Mouse (Mus musculus): ENCODE results near the gene Trpm6. TPM values are rescaled to one million over a fixed set of nuclear protein-coding genes. Genes with fewer than 3 reads are reported as not detected.

The Trpm6 gene
- polyA plus RNA-seq, 1 experiment from 2014 or later, result 0.03 TPM

- no peaks in the 10 kb centered on the region for H3K27me3 ChIP-seq
- 40% methylated on average over 7 of the region's 7 CpGs for WGBS (ENCODE audit: insufficient replicate concordance)
- H3K4me1 ChIP-seq (replicated peaks), result no peaks in the 10 kb centered on the region
- H3K9ac ChIP-seq, result no peak overlapping the region
- no peak overlapping the region for H3K27ac ChIP-seq
- ATAC-seq (ENCODE audit: low read depth) (no peak), DNase-seq (no peak)
- no peak overlapping the region for H3K4me3 ChIP-seq (replicated peaks)
- no peaks in the 10 kb centered on the region for H3K9me3 ChIP-seq (replicated peaks)
- H3K36me3 ChIP-seq, result no peaks in the 10 kb centered on the region
- no peak overlapping the region for H3K4me2 ChIP-seq
Measured at GRCm38 (mm10) chr19:18731077-18731476, 18.7 kb upstream of the Trpm6 start.

DNA sequence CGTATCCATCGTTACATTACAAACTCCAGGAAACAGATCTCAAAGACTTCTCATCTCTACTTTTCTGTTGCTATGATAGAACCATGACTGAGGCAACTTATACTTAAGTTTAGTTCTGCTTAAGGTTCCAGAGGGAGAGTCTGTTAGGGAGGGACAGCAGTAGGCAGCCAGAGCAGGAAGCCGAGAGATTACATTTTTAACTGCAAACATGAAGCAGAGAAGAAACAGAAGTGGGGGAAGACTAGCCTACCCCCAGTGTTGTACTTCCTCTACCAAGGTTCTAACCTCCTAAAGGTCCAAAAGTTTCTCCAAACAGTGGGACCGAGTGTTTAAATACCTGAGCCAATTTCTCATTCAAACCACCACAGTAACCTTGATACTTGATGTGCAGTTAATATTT, 13.9 kb upstream of the Trpm6 start:
- ATAC-seq (ENCODE audit: low read depth) (no peak), DNase-seq (no peak)
- no peaks in the 10 kb centered on the region for H3K36me3 ChIP-seq
- no peak overlapping the region for H3K4me3 ChIP-seq (replicated peaks)
- 76% methylated on average over 4 of the region's 4 CpGs for WGBS (ENCODE audit: insufficient replicate concordance)
- H3K27ac ChIP-seq, result no peak overlapping the region
- H3K9me3 ChIP-seq (replicated peaks), result no peaks in the 10 kb centered on the region
- no peak overlapping the region for H3K4me2 ChIP-seq
- peaks cover 14% of the 10 kb centered on the region for H3K4me1 ChIP-seq (replicated peaks)
- no peak overlapping the region for H3K9ac ChIP-seq
- no peaks in the 10 kb centered on the region for H3K27me3 ChIP-seq

GRCm38 (mm10) chr19:18739146-18739545, 10.6 kb upstream of the Trpm6 start:
- Histone ChIP-seq H3K9me3 (replicated peaks) (no peaks in the 10 kb centered on the region), H3K36me3 (no peaks in the 10 kb centered on the region), H3K27me3 (no peaks in the 10 kb centered on the region), H3K4me2 (0 out of 2 replicates have a peak overlapping the region, but pooled peaks have one; percentile 13), H3K4me1 (replicated peaks) (peaks cover 14% of the 10 kb centered on the region), H3K9ac (no peak overlapping the region), H3K4me3 (replicated peaks) (no peak overlapping the region), H3K27ac (no peak overlapping the region)
- 52% methylated on average over 7 of the region's 7 CpGs for WGBS (ENCODE audit: insufficient replicate concordance)
- ATAC-seq (ENCODE audit: low read depth), result peak; percentile 78
- no peak for DNase-seq

DNA sequence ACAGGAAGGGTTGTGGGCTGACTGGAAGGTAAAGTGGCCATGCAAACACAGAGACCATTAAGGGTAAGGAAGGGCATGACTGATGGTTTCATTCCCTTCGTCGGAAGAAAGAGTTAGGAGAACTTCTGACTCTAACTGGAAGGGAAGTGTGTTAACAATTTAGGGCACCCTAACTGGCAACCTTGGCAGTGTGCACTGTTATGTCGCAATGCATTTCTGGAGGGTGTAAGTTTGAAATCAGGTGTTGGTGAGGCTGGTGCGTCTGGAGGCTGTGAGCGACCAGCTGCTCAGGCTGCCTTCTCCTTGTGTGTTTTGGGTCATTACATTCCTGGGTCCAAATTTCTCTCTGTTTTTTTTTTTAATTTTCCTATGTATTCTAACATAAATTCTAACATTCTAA, 5.8 kb upstream of the Trpm6 start:
- Histone ChIP-seq H3K4me3 (replicated peaks) (no peak overlapping the region), H3K36me3 (no peaks in the 10 kb centered on the region), H3K9ac (no peak overlapping the region), H3K27ac (no peak overlapping the region), H3K9me3 (replicated peaks) (no peaks in the 10 kb centered on the region), H3K4me1 (replicated peaks) (peaks cover 6% of the 10 kb centered on the region), H3K4me2 (no peak overlapping the region), H3K27me3 (peaks cover 5% of the 10 kb centered on the region; the same call in 1 of the 2 replicates)
- WGBS (ENCODE audit: insufficient replicate concordance), result 69% methylated on average over 5 of the region's 5 CpGs
- ATAC-seq (ENCODE audit: low read depth) (no peak), DNase-seq (no peak)

GRCm38 (mm10) chr19:18746576-18747340, 3.0 kb upstream of the Trpm6 start:
- Histone ChIP-seq H3K9ac (no peak overlapping the region), H3K27me3 (peaks cover 24% of the 10 kb centered on the region), H3K4me1 (replicated peaks) (peaks cover 8% of the 10 kb centered on the region; the same call in 1 of the 2 replicates), H3K36me3 (no peaks in the 10 kb centered on the region), H3K9me3 (replicated peaks) (no peaks in the 10 kb centered on the region), H3K27ac (no peak overlapping the region), H3K4me3 (replicated peaks) (no peak overlapping the region), H3K4me2 (no peak overlapping the region)
- 66% methylated on average over 5 of the region's 5 CpGs for WGBS (ENCODE audit: insufficient replicate concordance)
- no peak for DNase-seq
- no peak for ATAC-seq (ENCODE audit: low read depth)

DNA sequence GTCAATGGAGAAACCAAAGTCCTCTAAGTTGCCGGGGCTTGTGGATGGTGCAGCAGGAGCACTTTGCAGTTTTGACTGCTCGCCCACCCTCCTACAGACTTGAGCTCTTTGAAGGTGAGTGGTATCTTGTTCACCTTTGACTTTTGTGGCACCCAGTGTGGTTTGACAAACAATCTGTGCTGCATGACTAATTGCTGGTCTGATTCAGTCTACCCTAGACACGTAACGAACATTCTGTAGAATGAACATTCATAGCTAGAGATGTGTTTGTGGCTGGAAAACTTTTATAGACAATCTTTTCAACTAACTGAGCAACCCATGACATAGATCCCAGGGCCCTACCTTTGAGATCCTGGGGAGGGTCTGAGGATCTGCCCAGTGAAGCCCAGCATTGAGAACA, 2.4 kb upstream of the Trpm6 start:
- no peak overlapping the region for H3K4me2 ChIP-seq
- H3K9me3 ChIP-seq (replicated peaks), result no peaks in the 10 kb centered on the region
- 76% methylated on average over 4 of the region's 4 CpGs for WGBS (ENCODE audit: insufficient replicate concordance)
- ATAC-seq (ENCODE audit: low read depth) (no peak), DNase-seq (no peak)
- H3K36me3 ChIP-seq, result no peaks in the 10 kb centered on the region
- H3K27ac ChIP-seq, result no peak overlapping the region
- H3K27me3 ChIP-seq, result peaks cover 24% of the 10 kb centered on the region
- no peak overlapping the region for H3K4me3 ChIP-seq (replicated peaks)
- H3K4me1 ChIP-seq (replicated peaks), result peaks cover 8% of the 10 kb centered on the region; the same call in 1 of the 2 replicates
- no peak overlapping the region for H3K9ac ChIP-seq

- Histone ChIP-seq H3K4me1 (replicated peaks) (peaks cover 10% of the 10 kb centered on the region), H3K4me2 (no peak overlapping the region), H3K27ac (no peak overlapping the region), H3K27me3 (no peaks in the 10 kb centered on the region; the same call in 1 of the 2 replicates), H3K9me3 (replicated peaks) (no peaks in the 10 kb centered on the region), H3K9ac (no peak overlapping the region), H3K36me3 (no peaks in the 10 kb centered on the region), H3K4me3 (replicated peaks) (no peak overlapping the region)
- DNase-seq (no peak), ATAC-seq (ENCODE audit: low read depth) (no peak)
Measured at GRCm38 (mm10) chr19:18757191-18757590, 7.4 kb downstream of the Trpm6 start.

GRCm38 (mm10) chr19:18757706-18758105, 7.9 kb downstream of the Trpm6 start:
- H3K27ac ChIP-seq, result no peak overlapping the region
- no peaks in the 10 kb centered on the region for H3K9me3 ChIP-seq (replicated peaks)
- no peaks in the 10 kb centered on the region for H3K36me3 ChIP-seq
- DNase-seq (no peak), ATAC-seq (ENCODE audit: low read depth) (no peak)
- no peaks in the 10 kb centered on the region for H3K27me3 ChIP-seq
- no peak overlapping the region for H3K9ac ChIP-seq
- WGBS (ENCODE audit: insufficient replicate concordance), result 58% methylated on average over 4 of the region's 4 CpGs
- H3K4me2 ChIP-seq, result no peak overlapping the region
- H3K4me3 ChIP-seq (replicated peaks), result no peak overlapping the region
- peaks cover 10% of the 10 kb centered on the region for H3K4me1 ChIP-seq (replicated peaks)

- no peak overlapping the region for H3K4me3 ChIP-seq (replicated peaks)
- no peak for ATAC-seq (ENCODE audit: low read depth)
Measured at GRCm38 (mm10) chr19:18758269-18758668, 8.5 kb downstream of the Trpm6 start.

GRCm38 (mm10) chr19:18758916-18759315, 9.1 kb downstream of the Trpm6 start:
- Histone ChIP-seq H3K36me3 (no peaks in the 10 kb centered on the region), H3K4me2 (no peak overlapping the region), H3K9me3 (replicated peaks) (no peaks in the 10 kb centered on the region), H3K4me3 (replicated peaks) (no peak overlapping the region), H3K27me3 (no peaks in the 10 kb centered on the region), H3K4me1 (replicated peaks) (peaks cover 10% of the 10 kb centered on the region), H3K27ac (no peak overlapping the region), H3K9ac (no peak overlapping the region)
- 68% methylated on average over 9 of the region's 9 CpGs for WGBS (ENCODE audit: insufficient replicate concordance)
- no peak for ATAC-seq (ENCODE audit: low read depth)
- no peak for DNase-seq

More at GRCm38 (mm10) chr19:18758269-18758668, 8.5 kb downstream of the Trpm6 start:
- no peaks in the 10 kb centered on the region for H3K9me3 ChIP-seq (replicated peaks)
- no peak for DNase-seq
- H3K9ac ChIP-seq, result no peak overlapping the region
- H3K36me3 ChIP-seq, result no peaks in the 10 kb centered on the region
- no peaks in the 10 kb centered on the region for H3K27me3 ChIP-seq
- WGBS (ENCODE audit: insufficient replicate concordance), result 26% methylated on average over 6 of the region's 6 CpGs
- H3K27ac ChIP-seq, result no peak overlapping the region
- peaks cover 10% of the 10 kb centered on the region for H3K4me1 ChIP-seq (replicated peaks)
- H3K4me2 ChIP-seq, result no peak overlapping the region

- H3K4me3 ChIP-seq (replicated peaks), result no peak overlapping the region
- no peak overlapping the region for H3K4me2 ChIP-seq
- H3K27me3 ChIP-seq, result peaks cover 3% of the 10 kb centered on the region; the same call in 1 of the 2 replicates
- H3K9ac ChIP-seq, result no peak overlapping the region
- H3K36me3 ChIP-seq, result no peaks in the 10 kb centered on the region
- ATAC-seq (ENCODE audit: low read depth), result no peak
- peaks cover 1% of the 10 kb centered on the region for H3K4me1 ChIP-seq (replicated peaks)
- H3K9me3 ChIP-seq (replicated peaks), result no peaks in the 10 kb centered on the region
- no peak for DNase-seq
- H3K27ac ChIP-seq, result no peak overlapping the region
- 54% methylated on average over 5 of the region's 5 CpGs for WGBS (ENCODE audit: insufficient replicate concordance)
Measured at GRCm38 (mm10) chr19:18766399-18766798, 16.6 kb downstream of the Trpm6 start.

DNA sequence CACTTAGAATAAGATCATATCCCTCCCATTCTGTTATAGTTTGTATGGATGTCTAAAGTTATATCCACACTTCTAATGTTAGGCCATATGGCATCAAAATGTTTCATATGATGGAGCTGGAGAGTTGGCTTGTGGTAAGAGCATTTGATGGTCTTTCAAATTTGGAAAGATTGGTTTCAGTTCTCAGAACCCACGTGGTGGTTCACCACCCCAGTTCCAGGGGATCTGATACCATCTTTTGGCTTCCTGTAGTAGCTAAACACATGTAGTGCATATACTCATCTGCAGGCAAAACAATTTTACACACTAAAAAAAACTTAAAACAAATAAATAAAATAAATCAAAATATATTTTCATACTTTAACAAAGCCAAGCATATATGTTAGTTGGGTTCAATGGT, 21.3 kb downstream of the Trpm6 start:
- no peaks in the 10 kb centered on the region for H3K9me3 ChIP-seq (replicated peaks)
- 10% methylated on average over 1 of the region's 1 CpGs for WGBS (ENCODE audit: insufficient replicate concordance)
- H3K36me3 ChIP-seq, result no peaks in the 10 kb centered on the region
- DNase-seq (no peak), ATAC-seq (ENCODE audit: low read depth) (no peak)
- H3K27me3 ChIP-seq, result peaks cover 3% of the 10 kb centered on the region; the same call in 1 of the 2 replicates
- H3K9ac ChIP-seq, result no peak overlapping the region
- no peak overlapping the region for H3K4me2 ChIP-seq
- no peaks in the 10 kb centered on the region for H3K4me1 ChIP-seq (replicated peaks)
- no peak overlapping the region for H3K27ac ChIP-seq
- H3K4me3 ChIP-seq (replicated peaks), result no peak overlapping the region
